Mouse (Mus musculus) heart, embryonic 10.5 days (tissue): ENCODE results near the gene Gm20509. TPM values are rescaled to one million over a fixed set of nuclear protein-coding genes. Genes with fewer than 3 reads are reported as not detected.
A peak's percentile ranks its signal among the peaks of the same experiment; 100 is the strongest.
"Not testable (repeated sequence)": the region's sequence is repeated elsewhere in the genome, so short reads cannot be mapped to it uniquely, and the experiment has no call there.

Source experiments
- DNase-seq: peaks from one replicate; pipeline ENCODE4 v3.0.0-alpha.2; 2017; ENCODE audit warnings: low spot score
- H3K27ac ChIP-seq: fragments of 300-500 bp; sonication (generic); 2 replicates; pipeline ENCODE4 v1.5.1; 2016; ENCODE audit warnings: mild to moderate bottlenecking
- H3K27me3 ChIP-seq: fragments of 300-500 bp; sonication (generic); 2 replicates; pipeline ENCODE4 v1.6.1; 2016; ENCODE audit warnings: mild to moderate bottlenecking; ENCODE audit not compliant: poor library complexity, insufficient read depth, severe bottlenecking
- H3K36me3 ChIP-seq: fragments of 300-500 bp; sonication (generic); 2 replicates; pipeline ENCODE4 v1.6.1; 2016; ENCODE audit warnings: mild to moderate bottlenecking, moderate library complexity
- H3K4me1 ChIP-seq: fragments of 300-500 bp; sonication (generic); 2 replicates; pipeline ENCODE4 v1.6.1; 2016; ENCODE audit warnings: mild to moderate bottlenecking
- H3K4me3 ChIP-seq: fragments of 300-500 bp; sonication (generic); 2 replicates; pipeline ENCODE4 v1.5.1; 2016; ENCODE audit warnings: mild to moderate bottlenecking, moderate library complexity
- H3K9me3 ChIP-seq: fragments of 300-500 bp; sonication (generic); 2 replicates; pipeline ENCODE4 v1.6.1; 2016; ENCODE audit warnings: mild to moderate bottlenecking, moderate library complexity
- WGBS: fragments of 180-500 bp; shearing (Covaris S2); methylation state at CpG from one replicate; pipeline ENCODE4 v1.1.7; 2016; 5-methylcytosine and 5-hydroxymethylcytosine counted together
- polyA plus RNA-seq: library from polyadenylated mRNA; unstranded; fragments of >200 nt; fragmentation: Nextera tagmentation; extraction: Ambion mirVana; gene quantifications from 2 replicates; pipeline ENCODE4 v1.2.1, GENCODE M21; 2016

Gm20509 gene
- polyA plus RNA-seq, 1 experiment from 2014 or later = not detected

DNA sequence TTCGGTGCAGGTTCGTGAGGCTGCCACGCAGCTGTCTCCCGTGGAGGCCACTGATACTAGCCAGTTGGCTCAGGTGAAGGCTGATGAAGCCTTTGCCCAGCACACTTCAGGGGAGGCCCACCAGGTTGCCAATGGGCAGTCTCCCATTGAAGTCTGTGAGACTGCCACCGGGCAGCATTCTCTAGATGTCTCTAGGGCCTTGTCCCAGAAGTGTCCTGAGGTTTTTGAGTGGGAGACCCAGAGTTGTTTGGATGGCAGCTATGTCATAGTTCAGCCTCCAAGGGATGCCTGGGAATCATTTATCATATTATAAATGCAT is 1.6 kb downstream of the Gm20509 start:
- peak overlapping the region; percentile 71 for H3K27ac ChIP-seq
- no peak for DNase-seq
- peaks cover 9% of the 10 kb centered on the region for H3K4me1 ChIP-seq
- peak overlapping the region; percentile 63 for H3K4me3 ChIP-seq
- H3K36me3 ChIP-seq = no peaks in the 10 kb centered on the region
- 38% methylated on average over 5 of the region's 5 CpGs for WGBS
- peaks cover 59% of the 10 kb centered on the region for H3K27me3 ChIP-seq
- H3K9me3 ChIP-seq = no peaks in the 10 kb centered on the region

DNA sequence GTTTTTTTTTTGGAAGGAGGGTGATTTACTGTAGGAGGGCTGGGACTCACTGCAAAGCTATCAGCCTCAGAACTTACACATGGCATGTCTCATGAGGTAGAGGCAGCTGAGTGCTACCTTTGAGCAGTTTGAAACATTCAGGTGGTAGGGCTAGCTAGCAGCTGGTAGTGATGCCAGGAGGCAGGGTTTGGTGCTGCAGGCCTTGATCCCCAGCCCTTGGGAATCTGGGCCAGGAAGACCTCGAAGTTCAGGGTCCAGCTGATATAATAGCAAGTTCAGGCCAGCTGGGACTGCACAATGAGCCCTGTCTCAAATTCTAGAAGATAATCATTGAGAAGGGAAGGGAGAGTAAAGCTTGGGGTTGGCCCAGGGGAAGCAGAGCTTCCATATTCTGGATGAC is 2.9 kb downstream of the Gm20509 start:
- Histone ChIP-seq H3K36me3 (no peaks in the 10 kb centered on the region), H3K27me3 (peaks cover 59% of the 10 kb centered on the region), H3K9me3 (no peaks in the 10 kb centered on the region), H3K4me1 (peaks cover 9% of the 10 kb centered on the region), H3K27ac (no peak overlapping the region), H3K4me3 (no peak overlapping the region)
- DNase-seq = no peak
- WGBS = 52% methylated on average over 1 of the region's 1 CpGs

DNA sequence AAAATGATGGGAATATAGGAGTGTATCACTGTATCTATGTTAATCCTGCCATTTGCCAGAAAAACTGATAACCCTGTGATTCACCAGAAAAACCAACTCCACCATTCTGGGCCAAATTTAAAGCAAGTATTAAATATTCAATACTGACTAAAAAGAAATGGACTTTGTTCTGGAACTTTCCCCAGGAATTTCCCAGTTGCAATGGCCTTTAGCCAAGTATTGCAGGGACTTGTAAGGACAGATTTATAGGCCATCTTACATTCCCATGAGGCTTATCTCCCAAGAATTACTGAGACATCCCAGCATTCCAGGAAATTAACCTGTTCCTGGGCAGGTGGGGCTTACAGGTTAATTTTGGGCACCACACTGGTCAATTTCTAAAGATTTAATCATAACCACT is 3.5 kb downstream of the Gm20509 start:
- H3K27me3 ChIP-seq = peaks cover 58% of the 10 kb centered on the region
- no peak for DNase-seq
- no peak overlapping the region for H3K4me3 ChIP-seq
- H3K4me1 ChIP-seq = peaks cover 9% of the 10 kb centered on the region
- H3K9me3 ChIP-seq = no peaks in the 10 kb centered on the region
- H3K36me3 ChIP-seq = no peaks in the 10 kb centered on the region
- H3K27ac ChIP-seq = no peak overlapping the region

DNA sequence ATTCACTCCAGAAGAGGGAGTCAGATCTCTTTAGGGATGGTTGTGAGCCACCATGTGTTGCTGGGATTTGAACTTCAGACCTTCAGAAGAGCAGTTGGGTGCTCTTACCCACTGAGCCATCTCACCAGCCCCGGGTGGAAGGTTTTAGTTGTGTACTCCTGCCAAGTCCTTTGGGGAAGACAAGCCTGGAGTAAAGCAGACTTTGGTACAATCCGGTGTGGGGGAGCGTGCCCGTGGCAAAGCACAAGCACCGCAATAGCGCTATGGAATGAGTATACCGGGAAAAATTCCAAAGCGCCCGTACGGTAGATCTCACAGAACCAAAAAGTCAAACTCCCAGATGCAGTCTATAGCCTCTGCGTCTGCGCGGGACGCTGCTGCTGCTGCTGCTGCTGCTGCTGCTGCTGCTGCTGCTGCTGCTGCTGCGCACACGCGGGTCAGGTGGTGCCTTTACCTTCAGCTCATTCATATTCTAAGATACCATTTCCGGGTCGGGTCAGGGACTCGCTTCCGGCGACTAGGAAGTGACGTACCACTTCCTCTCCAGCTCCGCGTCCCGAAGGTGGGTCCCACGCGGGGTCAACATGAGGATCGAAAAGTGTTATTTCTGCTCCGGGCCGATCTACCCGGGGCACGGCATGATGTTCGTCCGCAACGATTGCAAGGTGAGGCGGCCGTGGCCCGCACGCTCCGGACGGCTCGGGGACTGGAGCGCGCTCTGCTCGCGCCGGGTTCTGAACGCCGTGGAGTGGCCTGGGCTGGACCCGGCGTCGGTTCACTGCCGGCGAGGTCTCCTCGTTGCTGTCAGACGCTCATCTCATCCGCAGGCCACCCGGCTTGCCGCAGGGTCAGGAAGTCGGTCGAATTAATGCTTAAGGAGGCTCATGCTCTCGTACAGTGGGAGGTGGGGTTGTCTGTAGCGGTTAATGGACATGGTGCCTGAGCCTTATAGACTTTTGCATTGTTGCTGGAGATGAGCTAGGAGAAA is 10.9 kb downstream of the Gm20509 start, which contains the start of gene Rsl24d1:
Rsl24d1 (plus strand) TSS at position 508 of the 988 bp plus-strand sequence.
- H3K4me3 ChIP-seq = peak within 1 kb of the TSS; percentile 96
- H3K27me3 ChIP-seq = no peaks in the 10 kb centered on the region
- peak; percentile 97 for DNase-seq
- WGBS = under 1% methylated on average over 64 of the region's 64 CpGs
- H3K36me3 ChIP-seq = peaks cover 29% of the 10 kb centered on the region
- H3K27ac ChIP-seq = peak within 1 kb of the TSS; percentile 89
- H3K4me1 ChIP-seq = 0 out of 2 replicates have a peak, but pooled peaks cover 5% of the 10 kb centered on the region
- H3K9me3 ChIP-seq = no peaks in the 10 kb centered on the region

DNA sequence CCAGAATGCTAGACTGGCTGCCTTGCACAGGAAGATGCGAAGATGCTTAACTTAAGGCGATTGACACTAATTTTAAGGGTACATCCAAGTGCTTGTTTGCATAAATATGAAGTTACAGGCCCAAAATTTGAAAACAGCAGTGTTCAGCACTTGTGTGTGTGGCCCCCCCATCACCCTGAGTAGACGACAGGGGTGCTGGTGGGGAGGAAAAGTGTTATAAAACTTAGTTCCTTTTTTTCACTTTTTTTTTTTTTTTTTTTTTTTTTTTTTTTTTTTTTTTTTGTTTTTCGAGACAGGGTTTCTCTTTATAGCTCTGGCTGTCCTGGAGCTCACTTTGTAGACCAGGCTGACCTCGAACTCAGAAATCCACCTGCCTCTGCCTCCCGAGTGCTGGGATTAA is 14.4 kb downstream of the Gm20509 start:
- H3K9me3 ChIP-seq, H3K4me1 ChIP-seq, DNase-seq, H3K27me3 ChIP-seq, H3K4me3 ChIP-seq, H3K27ac ChIP-seq: not testable (repeated sequence)
- peaks cover 60% of the 10 kb centered on the region for H3K36me3 ChIP-seq
- 94% methylated on average over 6 of the region's 6 CpGs for WGBS

DNA sequence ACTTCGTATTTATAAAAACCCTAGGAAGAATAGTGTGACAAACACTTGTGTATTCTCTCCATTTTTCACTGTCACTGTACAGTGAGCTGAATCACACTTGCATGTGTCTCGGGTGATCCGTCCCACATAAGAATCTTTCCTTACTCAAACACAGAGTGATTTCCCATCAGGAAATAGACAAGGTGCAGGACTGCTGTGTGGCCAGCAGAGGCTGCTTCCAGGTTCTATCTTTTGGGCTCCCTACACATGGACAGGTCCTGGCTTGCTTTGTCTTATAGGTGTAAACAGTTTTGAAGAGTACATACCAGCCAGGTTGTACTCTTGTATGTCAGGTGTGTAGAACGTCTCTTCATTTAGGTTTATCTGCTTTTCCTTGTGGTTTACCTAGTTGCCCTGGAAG is 15.7 kb downstream of the Gm20509 start:
- Histone ChIP-seq H3K9me3 (no peaks in the 10 kb centered on the region), H3K4me3 (no peak overlapping the region), H3K36me3 (peaks cover 70% of the 10 kb centered on the region), H3K27me3 (no peaks in the 10 kb centered on the region), H3K4me1 (0 out of 2 replicates have a peak, but pooled peaks cover 5% of the 10 kb centered on the region), H3K27ac (no peak overlapping the region)
- WGBS = 82% methylated on average over 4 of the region's 4 CpGs
- no peak for DNase-seq

DNA sequence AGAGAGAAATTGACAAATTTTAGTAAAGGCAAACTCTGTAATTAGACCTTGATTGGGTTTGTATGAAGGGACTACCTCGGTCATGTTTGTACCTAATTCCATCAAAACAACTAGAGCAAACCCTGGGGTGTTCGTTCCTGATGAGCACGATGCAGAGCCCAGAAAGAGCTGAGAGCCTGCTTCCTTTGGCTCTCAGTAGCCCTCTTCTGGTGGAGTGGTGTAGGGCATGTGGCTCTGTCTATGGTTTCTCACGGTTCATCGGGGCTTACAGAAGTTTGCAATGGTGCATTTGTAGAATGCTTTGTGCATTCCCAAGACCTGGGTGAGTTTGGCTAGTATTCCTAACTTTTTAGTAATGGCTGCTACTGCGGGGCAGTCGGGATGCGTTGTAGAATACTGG is 19.5 kb downstream of the Gm20509 start:
- no peaks in the 10 kb centered on the region for H3K27me3 ChIP-seq
- no peak overlapping the region for H3K4me3 ChIP-seq
- no peak overlapping the region for H3K27ac ChIP-seq
- H3K4me1 ChIP-seq = no peaks in the 10 kb centered on the region
- no peaks in the 10 kb centered on the region for H3K9me3 ChIP-seq
- no peak for DNase-seq
- 74% methylated on average over 8 of the region's 8 CpGs for WGBS
- peaks cover 89% of the 10 kb centered on the region for H3K36me3 ChIP-seq

DNA sequence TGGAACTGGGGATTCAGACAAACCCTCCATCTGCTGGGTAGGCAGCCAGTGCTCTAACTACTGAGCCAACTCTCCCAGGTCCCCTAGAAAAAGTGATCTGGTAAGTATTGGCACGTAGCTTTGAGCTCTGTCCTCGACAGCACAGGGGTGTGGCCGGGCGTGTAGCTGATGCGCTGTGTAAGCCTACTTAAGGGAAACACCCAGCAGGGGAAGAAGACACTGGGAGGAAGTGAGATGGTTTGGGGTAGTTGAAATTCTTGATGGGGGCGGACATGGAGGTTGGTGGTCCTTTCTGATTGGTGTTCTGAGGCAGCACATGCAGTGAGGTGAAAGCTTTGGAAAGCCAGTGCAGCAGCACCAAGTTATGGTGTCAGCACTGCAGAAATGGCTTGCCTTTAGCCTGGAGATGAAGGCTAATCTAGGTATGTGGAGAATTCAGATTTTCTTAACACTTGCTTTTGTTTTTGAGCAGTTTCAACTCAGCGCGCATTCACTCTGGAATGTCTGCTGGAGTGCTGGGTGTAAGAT is 22.8 kb downstream of the Gm20509 start:
- Histone ChIP-seq H3K27ac (no peak overlapping the region), H3K27me3 (no peaks in the 10 kb centered on the region), H3K4me1 (no peaks in the 10 kb centered on the region), H3K36me3 (peaks cover 94% of the 10 kb centered on the region), H3K9me3 (no peaks in the 10 kb centered on the region), H3K4me3 (no peak overlapping the region)
- WGBS = 87% methylated on average over 8 of the region's 8 CpGs
- no peak for DNase-seq

DNA sequence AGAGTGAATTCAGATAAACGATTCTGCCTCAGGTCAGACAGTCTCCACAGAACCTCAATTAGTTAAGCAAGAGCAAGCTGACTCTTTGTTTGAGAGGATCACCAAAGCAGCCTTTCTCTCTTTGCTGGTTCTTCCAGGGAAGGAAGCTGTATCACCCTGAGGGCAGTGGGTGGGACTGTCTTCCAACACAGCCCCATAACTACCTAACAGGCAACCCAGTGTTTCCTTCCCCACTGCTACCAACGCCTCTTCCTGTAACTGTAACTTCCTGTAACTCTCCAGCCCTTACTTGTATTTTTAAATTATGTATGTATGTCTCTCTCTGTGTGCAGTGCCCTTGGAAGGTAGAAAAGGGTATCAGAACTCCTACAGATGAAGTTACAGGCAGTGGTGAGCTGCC is 25.2 kb downstream of the Gm20509 start:
- Histone ChIP-seq H3K4me3 (no peak overlapping the region), H3K9me3 (no peaks in the 10 kb centered on the region), H3K4me1 (no peaks in the 10 kb centered on the region), H3K27me3 (no peaks in the 10 kb centered on the region), H3K27ac (no peak overlapping the region), H3K36me3 (peaks cover 71% of the 10 kb centered on the region)
- DNase-seq = no peak
- 90% methylated on average over 2 of the region's 2 CpGs for WGBS

DNA sequence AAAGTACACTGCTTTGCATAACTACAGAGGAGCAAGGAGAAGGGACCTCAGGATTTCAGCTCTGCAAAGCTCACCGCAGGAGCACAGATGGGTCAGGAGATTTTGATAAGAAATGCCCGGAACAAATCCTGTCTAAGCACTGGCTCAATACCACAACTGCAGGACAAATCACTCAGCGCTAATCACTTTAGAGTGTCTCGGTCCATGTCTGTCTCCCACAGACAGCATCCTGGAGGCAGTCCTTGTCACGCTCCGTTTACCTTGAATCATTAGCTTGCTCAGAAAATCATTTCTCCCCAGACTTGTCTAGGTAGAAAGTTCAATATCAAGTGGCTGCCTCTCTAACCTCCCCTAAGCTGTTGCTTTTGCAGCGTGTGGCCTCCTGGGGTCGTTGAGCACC is 27.6 kb downstream of the Gm20509 start:
- Histone ChIP-seq H3K36me3 (peaks cover 50% of the 10 kb centered on the region), H3K4me3 (no peak overlapping the region), H3K9me3 (no peaks in the 10 kb centered on the region), H3K27me3 (no peaks in the 10 kb centered on the region), H3K27ac (no peak overlapping the region), H3K4me1 (no peaks in the 10 kb centered on the region)
- DNase-seq = no peak
- 80% methylated on average over 8 of the region's 8 CpGs for WGBS

DNA sequence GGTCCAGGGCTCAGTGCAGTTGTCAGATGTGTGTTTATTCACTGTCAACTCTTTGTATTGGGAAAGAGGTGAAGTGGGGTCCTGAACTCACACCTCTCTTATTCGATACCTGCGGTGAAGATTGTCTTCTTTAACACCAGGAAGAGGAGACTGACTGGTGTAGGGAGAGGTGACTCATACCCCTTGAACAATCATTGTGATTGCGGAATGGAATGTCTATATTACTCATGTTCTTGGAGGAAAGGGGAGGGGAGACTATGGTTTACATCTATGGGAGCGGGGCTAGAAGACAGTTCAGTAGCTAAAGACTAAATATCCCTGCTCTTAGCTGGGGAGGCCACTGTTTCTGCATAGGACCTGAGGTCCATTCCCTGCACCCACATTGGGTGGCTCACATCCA is 28.3 kb downstream of the Gm20509 start:
- H3K27ac ChIP-seq = no peak overlapping the region
- 89% methylated on average over 4 of the region's 4 CpGs for WGBS
- H3K36me3 ChIP-seq = peaks cover 43% of the 10 kb centered on the region

DNA sequence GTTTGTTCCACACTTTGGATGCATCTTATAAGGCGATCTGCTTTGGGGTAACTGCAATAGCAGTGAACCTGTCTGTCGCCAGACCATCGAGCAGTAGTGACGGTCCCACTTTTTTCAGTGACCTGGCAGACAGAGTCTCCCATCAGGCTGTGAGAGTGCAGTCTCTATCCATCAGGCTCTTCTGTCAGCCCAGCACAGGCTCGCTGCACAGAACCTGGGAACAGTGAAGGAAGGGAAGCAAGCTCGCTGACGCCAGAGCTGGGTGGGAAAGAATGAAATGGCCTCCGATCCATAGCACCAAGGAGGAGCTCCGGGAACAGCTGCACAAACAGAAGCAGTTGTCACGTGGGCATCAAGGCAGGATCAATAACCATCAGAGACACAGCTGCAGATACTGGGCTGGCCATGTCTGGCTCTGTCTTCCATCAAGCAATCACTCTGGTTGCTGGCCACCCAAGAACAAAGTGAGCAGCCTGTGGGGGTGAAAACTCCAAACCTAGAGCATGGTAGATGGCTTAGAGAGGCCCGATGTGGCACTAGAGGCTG is 35.1 kb downstream of the Gm20509 start:
- no peaks in the 10 kb centered on the region for H3K27me3 ChIP-seq
- WGBS = 61% methylated on average over 11 of the region's 11 CpGs
- no peak for DNase-seq

More for the DNA sequence above, 28.3 kb downstream of the Gm20509 start:
- Histone ChIP-seq H3K9me3 (no peaks in the 10 kb centered on the region), H3K4me1 (no peaks in the 10 kb centered on the region), H3K27me3 (no peaks in the 10 kb centered on the region), H3K4me3 (no peak overlapping the region)
- no peak for DNase-seq

DNA sequence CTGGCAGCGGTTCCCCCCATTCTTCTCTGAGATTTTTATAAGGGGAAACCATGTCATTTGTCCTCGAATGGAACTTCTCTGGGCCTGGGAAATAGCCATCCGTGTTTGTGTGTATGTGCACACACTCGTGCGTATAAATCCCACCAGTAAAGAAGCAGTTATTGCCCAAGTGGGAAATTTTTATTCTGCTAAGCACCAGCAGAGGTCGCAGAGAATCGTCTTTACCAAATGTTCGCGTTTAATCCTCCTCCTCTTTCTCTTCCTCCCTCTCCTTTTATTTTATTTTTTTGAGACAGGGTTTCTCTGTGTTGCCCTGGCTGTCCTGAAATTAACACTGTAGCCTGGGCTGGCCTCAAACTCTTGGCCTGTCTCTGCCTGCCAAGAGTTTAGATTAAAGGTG is 52.1 kb downstream of the Gm20509 start:
- WGBS = 60% methylated on average over 9 of the region's 9 CpGs
- Histone ChIP-seq H3K36me3 (no peaks in the 10 kb centered on the region), H3K27me3 (no peaks in the 10 kb centered on the region), H3K4me3 (no peak overlapping the region), H3K9me3 (no peaks in the 10 kb centered on the region), H3K27ac (no peak overlapping the region), H3K4me1 (no peaks in the 10 kb centered on the region)
- no peak for DNase-seq

More for the DNA sequence above, 35.1 kb downstream of the Gm20509 start:
- no peak overlapping the region for H3K4me3 ChIP-seq
- no peaks in the 10 kb centered on the region for H3K36me3 ChIP-seq
- 0 out of 2 replicates have a peak, but pooled peaks cover 3% of the 10 kb centered on the region for H3K4me1 ChIP-seq
- H3K9me3 ChIP-seq = no peaks in the 10 kb centered on the region
- H3K27ac ChIP-seq = no peak overlapping the region
